35 mouse cellular contexts compared by ENCODE assay signal in the genomic region with DNA sequence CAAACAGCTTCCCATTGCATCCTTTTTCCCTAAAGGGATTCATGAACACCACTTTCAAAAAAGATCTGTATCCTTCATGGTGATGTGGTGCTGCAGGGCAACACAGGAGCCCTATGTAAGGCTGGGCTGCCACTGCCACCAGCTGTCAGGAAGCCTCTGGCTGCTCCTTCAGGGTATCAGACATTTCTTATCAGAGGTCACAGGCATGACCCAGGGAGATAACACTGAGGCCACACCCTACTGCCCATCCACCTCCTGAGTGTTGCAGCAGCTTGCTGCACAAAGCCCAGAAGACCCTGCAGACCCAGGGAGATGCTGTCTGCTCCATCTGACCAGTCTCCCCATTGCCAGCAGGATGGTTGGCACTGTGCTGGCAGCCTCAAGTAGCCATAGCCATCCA.
DNase-seq lines count a peak whose midpoint lies in the region; ATAC-seq lines count a peak whose summit lies in the region.
"Had no signal": no experiment of that assay in that cellular context is flagged by ENCODE, and none has a peak within 500 bp of the region (broad histone marks: within the 10 kb centered on the region; RNA-seq: fewer than 3 reads in every experiment).

No protein-coding gene starts in this region.

- DNase-seq in kidney, adult 9 months = no peak
- DNase-seq in c-Kit-positive CD71-positive TER-119-negative erythroid progenitor cells, embryonic 14.5 days (ENCODE audit: low read depth) = peak; percentile 9
- no peak for DNase-seq in liver, embryonic 11.5 days (ENCODE audit: low spot score)
- no peak for DNase-seq in layer of hippocampus, postnatal 25 days (ENCODE audit: extremely low spot score in 1 of 2, low spot score in 1 of 2)
- no peak for DNase-seq in frontal cortex, postnatal 10 days (ENCODE audit: low spot score in 2 of 2)
- DNase-seq: adrenal gland, adult 8-10 months; B cell, adult 2 months; cerebellum, adult 11-12 months; cerebellum, adult 9-11 months; embryo, embryonic 11 days; forebrain, postnatal 0 days; gastrocnemius, postnatal 10 days; heart, adult 18-20 months; heart, postnatal 14 days; kidney, adult 11 months; kidney, postnatal 10 days; layer of hippocampus, postnatal 36 days; left cerebral cortex, postnatal 4 days; lung, embryonic 14.5 days; right cerebral cortex, postnatal 4 days; thymus, adult 18-20 months; thymus, postnatal 25 days had no signal

- ATAC-seq in kidney, embryonic 16.5 days (ENCODE audit: low FRiP score, low TSS enrichment) = peak; percentile 50; the same call in 1 of the 2 replicates
- peak; percentile 86 for ATAC-seq in liver, embryonic 11.5 days (replicated peaks; ENCODE audit: low FRiP score)
- ATAC-seq in liver, embryonic 16.5 days (ENCODE audit: low read depth) = peak; percentile 77
- ATAC-seq: activated CD4-positive, CD25-positive, alpha-beta regulatory T cell, adult 4 months; forebrain, postnatal 0 days; inflammation-experienced regulatory T-cells, adult 6 months; midbrain, embryonic 16.5 days had no signal

- peaks cover 15% of the 10 kb centered on the region for H3K4me1 ChIP-seq in kidney, embryonic 16.5 days (ENCODE audit: insufficient read depth, low read length)
- H3K4me1 ChIP-seq in liver, embryonic 11.5 days (replicated peaks; ENCODE audit: control insufficient read depth, insufficient read depth, low read length) = peaks cover 7% of the 10 kb centered on the region
- peaks cover 19% of the 10 kb centered on the region for H3K4me1 ChIP-seq in liver, embryonic 16.5 days (ENCODE audit: control insufficient read depth, low read depth, low read length)
- H3K4me1 ChIP-seq: embryonic facial prominence, embryonic 12.5 days; forebrain, embryonic 12.5 days; hindbrain, embryonic 15.5 days; neural tube, embryonic 12.5 days had no signal

- no peak overlapping the region for H3K4me3 ChIP-seq in kidney, embryonic 16.5 days (ENCODE audit: low read length)
- no peak overlapping the region for H3K4me3 ChIP-seq in liver, embryonic 11.5 days (ENCODE audit: low read depth, low read length)
- H3K4me3 ChIP-seq in liver, embryonic 16.5 days (ENCODE audit: low read depth, low read length) = no peak overlapping the region
- H3K4me3 ChIP-seq: embryonic facial prominence, embryonic 12.5 days; forebrain, embryonic 12.5 days; hindbrain, embryonic 10.5 days; hindbrain, embryonic 15.5 days; myocyte; neural tube, embryonic 12.5 days had no signal

- H3K4me2 ChIP-seq in kidney, embryonic 16.5 days (replicated peaks; ENCODE audit: low read depth, low read length) = no peak overlapping the region
- H3K4me2 ChIP-seq in liver, embryonic 11.5 days = no peak overlapping the region
- no peak overlapping the region; the same call in 1 of the 2 replicates for H3K4me2 ChIP-seq in liver, embryonic 16.5 days (ENCODE audit: low read depth, low read length)
- H3K4me2 ChIP-seq: embryonic facial prominence, embryonic 12.5 days; forebrain, embryonic 12.5 days; hindbrain, embryonic 15.5 days; lung, embryonic 14.5 days; midbrain, embryonic 11.5 days; neural tube, embryonic 12.5 days had no signal

- H3K27me3 ChIP-seq in kidney, embryonic 16.5 days (ENCODE audit: insufficient read depth, low read length) = no peaks in the 10 kb centered on the region
- no peaks in the 10 kb centered on the region for H3K27me3 ChIP-seq in liver, embryonic 11.5 days (replicated peaks; ENCODE audit: control insufficient read depth, insufficient read depth, low read length)
- no peaks in the 10 kb centered on the region for H3K27me3 ChIP-seq in liver, embryonic 16.5 days (ENCODE audit: control insufficient read depth, insufficient read depth, low read depth, low read length)
- H3K27me3 ChIP-seq: embryonic facial prominence, embryonic 12.5 days; forebrain, embryonic 12.5 days; hindbrain, embryonic 15.5 days; neural tube, embryonic 12.5 days had no signal

- H3K9me3 ChIP-seq in kidney, embryonic 16.5 days (ENCODE audit: low read length) = no peaks in the 10 kb centered on the region
- H3K9me3 ChIP-seq in liver, embryonic 11.5 days (ENCODE audit: control insufficient read depth, low read length) = no peaks in the 10 kb centered on the region
- H3K9me3 ChIP-seq in liver, embryonic 16.5 days (replicated peaks; ENCODE audit: control insufficient read depth, low read length) = no peaks in the 10 kb centered on the region
- H3K9me3 ChIP-seq: embryonic facial prominence, embryonic 12.5 days; forebrain, embryonic 12.5 days; hindbrain, embryonic 10.5 days; hindbrain, embryonic 15.5 days; neural tube, embryonic 12.5 days had no signal

- no peak overlapping the region for H3K9ac ChIP-seq in kidney, embryonic 16.5 days (replicated peaks; ENCODE audit: low read length)
- H3K9ac ChIP-seq in liver, embryonic 11.5 days (ENCODE audit: low read depth, low read length) = no peak overlapping the region
- H3K9ac ChIP-seq in liver, embryonic 16.5 days (ENCODE audit: low read depth, low read length) = no peak overlapping the region
- H3K9ac ChIP-seq: embryonic facial prominence, embryonic 12.5 days; forebrain, embryonic 12.5 days; forebrain, postnatal 0 days; hindbrain, embryonic 15.5 days; lung, embryonic 14.5 days; neural tube, embryonic 12.5 days had no signal

- no peaks in the 10 kb centered on the region for H3K36me3 ChIP-seq in kidney, embryonic 16.5 days (ENCODE audit: insufficient read depth, low read length)
- H3K36me3 ChIP-seq in liver, embryonic 11.5 days (ENCODE audit: control insufficient read depth, insufficient read depth, low read length) = no peaks in the 10 kb centered on the region
- H3K36me3 ChIP-seq in liver, embryonic 16.5 days (ENCODE audit: control insufficient read depth, insufficient read depth) = no peaks in the 10 kb centered on the region
- H3K36me3 ChIP-seq: embryonic facial prominence, embryonic 12.5 days; forebrain, embryonic 12.5 days; hindbrain, embryonic 10.5 days; neural tube, embryonic 12.5 days had no signal

- H3K27ac ChIP-seq in kidney, embryonic 16.5 days (ENCODE audit: low read length) = no peak overlapping the region; the same call in 1 of the 2 replicates
- H3K27ac ChIP-seq in liver, embryonic 11.5 days (ENCODE audit: low read depth, low read length) = no peak overlapping the region
- no peak overlapping the region for H3K27ac ChIP-seq in liver, embryonic 16.5 days (ENCODE audit: low read length)
- H3K27ac ChIP-seq: embryonic facial prominence, embryonic 12.5 days; forebrain, embryonic 12.5 days; hindbrain, embryonic 10.5 days; hindbrain, embryonic 15.5 days; neural tube, embryonic 12.5 days; stomach, postnatal 0 days had no signal
